Mouse (Mus musculus) layer of hippocampus, adult 11-12 months (tissue): ENCODE measurements at regions not wholly inside any gene's neighbourhood (a gene's known extent, or its start where the extent isn't known, plus 50 kb on each side); places are given as distances from the start of the nearest gene placed in this dataset.

Experiments
- DNase-seq: peaks from one replicate; pipeline ENCODE4 v3.0.0; 2022; ENCODE audit warnings: low spot score

DNA sequence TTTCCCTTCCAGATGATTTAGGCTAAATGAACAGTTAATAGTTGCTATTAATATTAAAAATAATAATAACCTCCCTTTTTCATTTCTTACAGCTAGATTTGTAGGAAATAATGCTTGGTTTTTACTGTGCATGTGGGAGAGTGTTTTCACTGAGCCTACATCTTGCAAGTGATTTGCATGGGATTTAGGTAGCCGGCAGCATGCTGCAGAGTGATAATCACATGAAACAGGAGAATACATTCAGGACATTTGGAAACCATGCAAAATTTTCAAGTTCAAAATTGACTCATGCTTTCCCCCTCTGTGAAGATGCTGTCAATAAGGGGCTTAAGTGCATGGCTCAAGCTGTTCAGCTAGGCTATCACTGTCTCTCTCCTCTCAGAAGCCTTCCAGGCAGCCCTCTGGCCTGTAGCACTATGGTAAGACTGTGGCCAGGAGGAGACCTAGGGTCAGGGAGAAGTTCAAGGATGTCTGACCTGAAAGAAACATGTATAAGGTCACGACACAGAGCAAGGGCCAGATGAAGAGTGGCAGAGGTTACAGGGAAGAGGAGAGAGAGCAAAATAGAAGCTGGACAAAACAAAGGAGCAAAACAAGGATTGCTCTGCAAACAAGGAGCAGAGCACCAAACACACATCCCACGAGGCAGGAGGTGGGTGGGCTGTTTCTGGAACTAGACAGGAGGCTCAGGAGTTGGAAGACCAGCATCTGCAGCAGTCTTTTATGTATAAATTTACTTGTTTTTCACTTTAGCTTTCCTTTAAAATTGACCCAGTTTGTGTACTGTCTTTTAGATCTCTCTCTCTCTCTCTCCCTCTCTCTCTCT lies 177.5 kb downstream of the Tmem161b start:
- DNase-seq, result peak; percentile 21

GRCm38 (mm10) chr13:84401006-84401405 lies 178.9 kb downstream of the Tmem161b start:
- DNase-seq, result no peak

- DNase-seq, result no peak
These were observed 182.6 kb downstream of the Tmem161b start for GRCm38 (mm10) chr13:84404566-84405194.

- no peak for DNase-seq
These were observed 212.3 kb downstream of the Tmem161b start for GRCm38 (mm10) chr13:84434444-84434843.

- no peak for DNase-seq
These were observed 215.7 kb downstream of the Tmem161b start for GRCm38 (mm10) chr13:84437586-84438443.

GRCm38 (mm10) chr13:84438444-84438766 lies 216.3 kb downstream of the Tmem161b start:
- no peak for DNase-seq

DNA sequence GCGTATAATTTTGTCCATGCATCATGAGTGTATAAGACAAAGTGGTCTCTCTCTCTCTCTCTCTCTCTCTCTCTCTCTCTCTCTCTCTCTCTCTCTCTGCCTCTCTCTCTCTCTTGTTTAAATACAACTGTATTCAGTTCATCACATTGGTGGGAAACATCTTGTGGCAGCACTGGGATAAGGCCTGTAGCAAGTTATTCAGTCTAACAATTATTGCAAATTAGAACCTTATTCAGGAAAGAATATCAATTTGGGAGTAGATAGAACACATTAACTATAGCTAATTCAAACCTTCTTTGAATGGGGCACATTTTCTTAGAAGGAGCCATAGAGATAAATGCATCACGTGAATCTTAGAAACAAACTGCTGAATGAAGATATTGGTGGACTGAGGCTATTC lies 226.4 kb downstream of the Tmem161b start:
- no peak for DNase-seq

DNA sequence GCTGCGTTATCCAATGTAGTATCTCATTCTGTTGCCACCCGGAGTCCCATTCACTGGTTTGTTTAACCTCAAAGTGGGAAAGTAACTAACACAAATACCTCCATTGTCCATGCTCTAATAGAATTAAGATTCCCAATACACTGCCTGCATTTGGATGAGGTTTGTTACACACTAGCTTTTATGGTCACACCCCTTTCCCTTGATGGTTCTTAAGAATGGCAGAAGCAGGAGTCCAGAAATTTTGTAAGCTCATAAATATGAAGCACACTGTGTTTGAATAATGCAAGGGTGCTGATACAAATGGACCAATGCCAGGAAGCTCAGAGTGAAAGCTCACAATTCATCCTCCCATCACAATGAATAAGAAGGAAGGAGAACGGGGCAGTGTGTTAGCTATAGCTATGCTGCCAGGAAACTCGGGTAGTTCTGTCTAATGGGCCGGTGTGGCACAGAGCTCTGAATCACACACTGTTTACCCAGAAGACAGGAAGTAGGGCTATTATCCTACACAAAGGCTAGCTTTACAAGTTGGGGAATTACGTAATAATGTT lies 227.0 kb downstream of the Tmem161b start:
- DNase-seq, result peak; percentile 69
